Mouse (Mus musculus) heart, embryonic 10.5 days (tissue): ENCODE results near the gene 4931406P16Rik. TPM values are rescaled to one million over a fixed set of nuclear protein-coding genes. Genes with fewer than 3 reads are reported as not detected.

Experiments
- DNase-seq: peaks from one replicate; pipeline ENCODE4 v3.0.0-alpha.2; 2017; ENCODE audit warnings: low spot score
- H3K27ac ChIP-seq: fragments of 300-500 bp; sonication (generic); 2 replicates; pipeline ENCODE4 v1.5.1; 2016; ENCODE audit warnings: mild to moderate bottlenecking
- H3K27me3 ChIP-seq: fragments of 300-500 bp; sonication (generic); 2 replicates; pipeline ENCODE4 v1.6.1; 2016; ENCODE audit warnings: mild to moderate bottlenecking; ENCODE audit not compliant: poor library complexity, insufficient read depth, severe bottlenecking
- H3K36me3 ChIP-seq: fragments of 300-500 bp; sonication (generic); 2 replicates; pipeline ENCODE4 v1.6.1; 2016; ENCODE audit warnings: mild to moderate bottlenecking, moderate library complexity
- H3K4me1 ChIP-seq: fragments of 300-500 bp; sonication (generic); 2 replicates; pipeline ENCODE4 v1.6.1; 2016; ENCODE audit warnings: mild to moderate bottlenecking
- H3K4me3 ChIP-seq: fragments of 300-500 bp; sonication (generic); 2 replicates; pipeline ENCODE4 v1.5.1; 2016; ENCODE audit warnings: mild to moderate bottlenecking, moderate library complexity
- H3K9me3 ChIP-seq: fragments of 300-500 bp; sonication (generic); 2 replicates; pipeline ENCODE4 v1.6.1; 2016; ENCODE audit warnings: mild to moderate bottlenecking, moderate library complexity
- WGBS: fragments of 180-500 bp; shearing (Covaris S2); methylation state at CpG from one replicate; pipeline ENCODE4 v1.1.7; 2016; 5-methylcytosine and 5-hydroxymethylcytosine counted together
- polyA plus RNA-seq: library from polyadenylated mRNA; unstranded; fragments of >200 nt; fragmentation: Nextera tagmentation; extraction: Ambion mirVana; gene quantifications from 2 replicates; pipeline ENCODE4 v1.2.1, GENCODE M21; 2016

The 4931406P16Rik gene
- polyA plus RNA-seq, 1 experiment from 2014 or later, result 36.6 TPM

DNA sequence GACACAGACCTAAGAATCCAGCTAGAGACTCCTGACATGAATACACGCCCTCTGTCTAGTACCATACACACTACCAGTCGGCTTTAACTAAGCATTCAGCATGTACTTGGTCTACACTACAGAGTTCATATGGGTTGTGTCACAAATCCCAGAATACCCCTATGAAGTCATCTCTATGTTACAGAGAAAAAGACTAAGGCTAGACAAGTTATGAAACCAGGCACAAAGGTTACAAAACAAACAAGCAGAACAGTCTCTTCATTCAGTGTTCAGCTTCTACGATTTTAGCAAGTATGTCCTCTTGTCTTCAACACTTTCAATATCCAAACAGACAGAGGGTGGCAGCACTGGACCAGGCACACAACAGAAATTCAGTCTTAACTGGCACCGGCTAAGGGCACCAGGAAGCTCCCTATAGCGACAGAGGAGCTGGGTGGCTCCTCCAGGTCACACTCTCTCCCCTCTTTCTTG, 47.4 kb downstream of the 4931406P16Rik start:
- WGBS, result 53% methylated on average over 5 of the region's 5 CpGs
- Histone ChIP-seq H3K4me3 (no peak overlapping the region), H3K27ac (peak overlapping the region; percentile 65; the same call in 1 of the 2 replicates), H3K27me3 (no peaks in the 10 kb centered on the region), H3K9me3 (no peaks in the 10 kb centered on the region), H3K4me1 (peaks cover 34% of the 10 kb centered on the region), H3K36me3 (peaks cover 26% of the 10 kb centered on the region)
- no peak for DNase-seq

DNA sequence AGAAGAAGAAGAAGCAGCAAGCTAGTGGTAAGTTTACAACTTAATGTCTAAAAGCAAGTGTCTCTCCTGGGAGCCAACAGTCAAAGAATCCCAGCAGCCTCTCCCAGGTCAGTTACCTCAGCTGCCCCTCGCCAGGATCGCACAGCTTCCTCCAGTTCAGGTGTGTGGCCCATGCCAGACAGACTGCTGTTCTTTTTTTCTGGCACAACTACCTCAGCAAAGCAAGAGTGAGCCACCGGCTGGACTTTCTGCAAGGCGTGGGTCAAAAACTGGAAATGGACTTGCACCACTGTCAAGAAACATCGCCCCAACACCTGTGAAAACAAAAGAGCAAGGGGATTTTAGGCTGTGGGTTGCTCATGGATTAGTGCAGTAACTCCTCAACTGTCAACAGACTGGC, 49.9 kb downstream of the 4931406P16Rik start:
- Histone ChIP-seq H3K4me1 (peaks cover 19% of the 10 kb centered on the region), H3K27me3 (no peaks in the 10 kb centered on the region), H3K9me3 (no peaks in the 10 kb centered on the region), H3K36me3 (peaks cover 42% of the 10 kb centered on the region), H3K4me3 (no peak overlapping the region), H3K27ac (no peak overlapping the region)
- 95% methylated on average over 5 of the region's 5 CpGs for WGBS
- DNase-seq, result no peak

DNA sequence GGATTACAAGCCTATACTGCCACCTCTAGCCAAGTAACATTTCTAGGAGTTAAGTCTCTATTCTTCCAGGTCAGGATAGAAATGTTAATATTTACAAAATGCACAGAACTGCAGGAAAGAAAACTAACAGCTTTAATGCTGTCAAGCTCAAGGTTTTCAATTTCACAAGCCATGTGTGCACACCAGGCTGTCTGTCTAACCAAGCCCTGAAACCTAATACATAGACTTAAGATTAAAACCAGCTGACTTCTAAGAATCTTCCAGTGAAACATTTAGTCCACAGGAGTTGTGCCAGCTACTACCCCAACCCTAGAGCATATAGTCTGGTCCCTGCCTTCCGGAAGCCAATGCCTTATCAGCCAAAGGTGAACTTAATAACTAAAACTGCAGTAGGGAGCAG, 54.9 kb downstream of the 4931406P16Rik start:
- no peak for DNase-seq
- Histone ChIP-seq H3K27me3 (no peaks in the 10 kb centered on the region), H3K36me3 (peaks cover 82% of the 10 kb centered on the region), H3K4me3 (no peak overlapping the region), H3K4me1 (no peaks in the 10 kb centered on the region), H3K9me3 (no peaks in the 10 kb centered on the region), H3K27ac (no peak overlapping the region)
- 95% methylated on average over 1 of the region's 1 CpGs for WGBS

DNA sequence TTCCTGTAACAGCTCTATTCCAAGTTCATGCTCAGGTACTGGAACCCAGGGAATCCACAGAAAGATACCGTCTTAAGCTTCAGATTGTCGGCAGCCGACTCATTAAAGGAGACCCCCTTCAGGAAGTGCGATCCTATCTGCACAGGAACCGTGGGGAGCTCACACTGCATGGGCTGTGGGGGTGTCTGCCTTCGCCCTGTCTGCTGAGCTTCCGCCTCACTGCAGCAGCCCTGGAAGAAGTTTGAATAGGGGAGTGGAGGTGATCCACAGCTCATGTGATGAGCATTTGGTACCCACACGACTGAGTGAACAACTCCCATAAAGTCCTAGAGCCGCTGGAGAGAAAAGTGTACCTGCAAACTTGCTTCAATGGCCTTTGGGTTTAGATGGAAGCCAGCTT, 56.1 kb downstream of the 4931406P16Rik start:
- Histone ChIP-seq H3K4me1 (no peaks in the 10 kb centered on the region), H3K9me3 (no peaks in the 10 kb centered on the region), H3K36me3 (peaks cover 81% of the 10 kb centered on the region), H3K4me3 (no peak overlapping the region), H3K27ac (no peak overlapping the region), H3K27me3 (no peaks in the 10 kb centered on the region)
- WGBS, result 70% methylated on average over 9 of the region's 9 CpGs
- no peak for DNase-seq

DNA sequence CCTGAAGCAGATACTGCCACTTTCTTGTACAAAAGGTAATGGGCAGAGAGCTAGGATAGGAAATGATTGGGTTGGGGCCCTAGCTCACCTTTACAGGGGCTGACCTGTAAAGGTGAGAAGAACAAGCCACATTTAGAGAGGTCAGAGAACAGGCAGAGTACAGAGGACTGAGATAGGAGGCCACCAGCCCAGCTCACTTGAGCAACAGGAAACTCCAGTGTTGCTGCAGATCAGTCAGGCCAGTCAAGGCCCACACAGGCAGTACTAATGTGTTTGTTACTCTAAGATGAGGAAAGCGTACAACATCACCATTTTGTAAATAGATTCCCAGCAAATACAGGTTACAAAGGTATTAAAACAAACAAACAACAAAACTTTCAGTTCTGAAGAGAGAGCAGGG, 57.4 kb downstream of the 4931406P16Rik start:
- WGBS, result 92% methylated on average over 1 of the region's 1 CpGs
- H3K27ac ChIP-seq, result no peak overlapping the region

DNA sequence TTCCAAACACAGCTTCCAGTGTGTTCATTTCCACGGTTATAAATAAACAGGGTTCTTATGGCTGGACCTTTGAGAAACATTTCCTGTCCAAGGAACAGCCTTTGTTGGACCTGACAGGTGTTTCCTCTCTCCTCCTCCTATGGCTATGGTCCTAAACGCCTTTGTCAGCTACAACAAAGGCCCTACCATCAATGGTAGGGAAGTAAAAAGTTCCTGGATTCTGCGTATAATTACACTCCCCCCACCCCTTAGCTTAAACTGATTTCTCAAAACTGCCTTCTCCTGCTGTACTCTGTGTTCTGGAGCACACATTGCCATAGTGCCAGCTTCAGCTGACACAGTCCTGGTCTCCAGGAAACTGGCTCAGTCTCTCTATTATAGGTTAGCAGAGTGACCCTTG, 58.2 kb downstream of the 4931406P16Rik start:
- Histone ChIP-seq H3K27ac (no peak overlapping the region), H3K27me3 (no peaks in the 10 kb centered on the region), H3K36me3 (peaks cover 78% of the 10 kb centered on the region), H3K9me3 (no peaks in the 10 kb centered on the region), H3K4me1 (no peaks in the 10 kb centered on the region), H3K4me3 (no peak overlapping the region)
- no peak for DNase-seq
- WGBS, result 69% methylated on average over 3 of the region's 3 CpGs

More for the DNA sequence above, 57.4 kb downstream of the 4931406P16Rik start:
- no peak for DNase-seq
- Histone ChIP-seq H3K36me3 (peaks cover 76% of the 10 kb centered on the region), H3K4me3 (no peak overlapping the region), H3K27me3 (no peaks in the 10 kb centered on the region), H3K9me3 (no peaks in the 10 kb centered on the region), H3K4me1 (no peaks in the 10 kb centered on the region)

DNA sequence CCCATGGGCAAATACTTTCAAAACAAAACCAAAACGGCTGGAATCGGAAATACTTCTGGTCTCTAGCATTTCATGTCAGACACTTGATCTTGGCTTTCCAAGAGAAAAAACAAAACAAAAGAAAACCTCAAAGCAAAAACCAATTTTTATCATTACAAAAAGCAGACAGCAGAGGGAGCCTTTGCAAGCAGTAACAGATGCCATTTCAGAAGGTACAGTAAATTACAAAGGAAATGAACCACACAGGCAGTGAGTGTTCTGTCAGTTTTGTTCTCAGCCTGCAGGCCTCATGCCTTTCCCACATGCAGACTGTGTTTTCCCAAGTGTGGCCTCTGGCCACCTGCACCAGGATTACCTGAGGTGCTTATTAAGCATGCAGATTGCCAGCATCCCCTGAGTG, 61.3 kb downstream of the 4931406P16Rik start:
- no peak overlapping the region for H3K4me3 ChIP-seq
- 86% methylated on average over 2 of the region's 2 CpGs for WGBS
- no peak for DNase-seq
- H3K36me3 ChIP-seq, result peaks cover 79% of the 10 kb centered on the region
- no peaks in the 10 kb centered on the region for H3K9me3 ChIP-seq
- no peaks in the 10 kb centered on the region for H3K27me3 ChIP-seq
- no peaks in the 10 kb centered on the region for H3K4me1 ChIP-seq
- H3K27ac ChIP-seq, result no peak overlapping the region

DNA sequence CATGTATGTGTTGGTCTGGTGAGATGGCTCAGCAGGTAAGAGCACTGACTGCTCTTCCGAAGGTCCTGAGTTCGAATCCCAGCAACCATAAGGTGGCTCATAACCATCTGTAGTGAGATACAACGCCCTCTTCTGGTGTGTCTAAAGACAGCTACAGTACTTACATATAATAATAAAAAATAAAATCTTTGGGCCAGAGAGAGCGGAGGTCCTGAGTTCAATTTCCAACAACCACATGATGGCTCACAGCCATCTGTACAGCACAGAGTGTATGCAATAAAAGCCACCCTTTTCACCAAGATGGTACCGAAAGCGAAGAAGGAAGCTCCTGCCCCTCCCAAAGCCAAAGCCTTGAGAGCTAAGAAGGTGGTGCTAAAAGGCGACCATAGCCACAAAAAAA, 62.6 kb downstream of the 4931406P16Rik start, which contains the start of gene Gm6096:
Gene Gm6096 (plus strand): TSS at position 301 of the 400 bp plus-strand sequence.
- no peak for DNase-seq
- no peaks in the 10 kb centered on the region for H3K9me3 ChIP-seq
- H3K27me3 ChIP-seq, result no peaks in the 10 kb centered on the region
- 94% methylated on average over 7 of the region's 7 CpGs for WGBS
- no peak within 1 kb of the TSS for H3K4me3 ChIP-seq
- no peak within 1 kb of the TSS for H3K27ac ChIP-seq
- H3K36me3 ChIP-seq, result peaks cover 78% of the 10 kb centered on the region
- H3K4me1 ChIP-seq, result no peaks in the 10 kb centered on the region

DNA sequence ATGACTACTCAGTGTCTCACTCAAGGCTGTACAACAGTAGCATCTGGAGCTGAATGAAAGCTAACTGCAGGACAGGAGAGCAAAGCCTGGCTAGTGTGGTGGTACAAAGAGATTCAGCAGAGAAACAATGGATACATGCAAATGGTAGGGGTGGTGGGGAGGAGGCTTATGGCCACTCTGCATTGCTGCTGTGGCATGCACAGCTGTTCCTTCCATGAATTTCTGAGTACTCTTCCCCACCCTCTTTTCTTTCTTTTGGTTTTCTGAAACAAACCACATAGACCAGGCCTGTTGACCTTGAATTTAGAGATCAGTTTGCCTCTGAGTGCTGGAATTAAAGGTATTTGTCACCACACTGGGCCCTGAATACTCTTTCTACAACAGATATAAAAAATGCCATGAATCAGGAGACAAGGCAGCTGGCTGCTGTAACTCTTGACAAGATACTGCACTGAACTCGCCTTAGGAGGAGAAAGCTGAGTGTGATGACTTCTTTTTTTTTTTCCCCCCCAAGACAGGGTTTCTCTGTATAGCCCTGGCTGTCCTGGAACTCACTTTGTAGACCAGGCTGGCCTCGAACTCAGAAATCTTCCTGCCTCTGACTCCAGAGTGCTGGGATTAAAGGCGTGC, 66.4 kb downstream of the 4931406P16Rik start:
- WGBS, result 87% methylated on average over 3 of the region's 3 CpGs
- Histone ChIP-seq H3K4me3 (no peak overlapping the region), H3K36me3 (peaks cover 78% of the 10 kb centered on the region), H3K27ac (no peak overlapping the region), H3K4me1 (no peaks in the 10 kb centered on the region), H3K27me3 (no peaks in the 10 kb centered on the region), H3K9me3 (no peaks in the 10 kb centered on the region)
- no peak for DNase-seq

DNA sequence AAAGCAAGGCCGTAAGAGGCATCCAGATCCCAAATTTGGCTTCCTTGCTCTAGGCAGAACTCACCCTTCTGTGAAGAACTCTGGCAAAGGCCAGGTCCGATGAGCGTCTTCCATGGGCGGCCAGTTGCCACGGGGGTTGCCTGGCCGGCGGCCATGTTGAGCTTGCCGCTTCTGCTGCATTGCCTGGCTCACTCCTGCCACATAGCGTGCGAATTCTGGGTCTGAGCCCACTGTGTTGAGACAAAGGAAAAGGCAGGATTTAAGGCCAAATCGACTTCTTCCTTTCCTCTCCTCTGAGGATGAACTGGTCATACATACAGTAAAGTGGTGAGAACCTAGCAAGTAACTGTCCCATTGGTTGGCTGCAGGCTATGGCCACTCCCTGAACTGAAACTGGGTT, 71.2 kb downstream of the 4931406P16Rik start:
- DNase-seq, result no peak
- Histone ChIP-seq H3K27me3 (no peaks in the 10 kb centered on the region), H3K27ac (no peak overlapping the region), H3K4me3 (no peak overlapping the region), H3K36me3 (peaks cover 82% of the 10 kb centered on the region), H3K9me3 (no peaks in the 10 kb centered on the region), H3K4me1 (no peaks in the 10 kb centered on the region)
- 92% methylated on average over 11 of the region's 11 CpGs for WGBS

DNA sequence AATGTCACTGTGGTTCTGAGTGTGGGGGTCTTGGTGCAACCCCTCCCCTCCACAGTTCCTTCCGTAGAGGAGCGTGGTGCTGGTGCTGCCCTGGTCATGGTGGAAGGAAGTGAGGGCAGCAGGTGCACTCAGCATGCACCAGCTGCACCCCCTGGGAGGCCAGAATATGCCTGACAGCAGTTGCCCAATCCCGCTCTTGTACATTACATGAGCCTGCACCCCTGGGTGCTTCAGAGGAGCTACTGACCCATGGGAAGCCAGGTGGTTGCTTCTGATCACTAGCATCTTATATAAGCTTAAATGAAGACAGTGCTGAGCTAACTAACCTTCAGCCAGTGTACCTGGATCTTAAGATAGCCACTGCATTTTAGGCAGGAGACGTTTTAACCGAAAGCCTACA, 75.3 kb downstream of the 4931406P16Rik start:
- no peak for DNase-seq
- no peak overlapping the region for H3K4me3 ChIP-seq
- no peak overlapping the region for H3K27ac ChIP-seq
- WGBS, result 94% methylated on average over 5 of the region's 5 CpGs
- peaks cover 63% of the 10 kb centered on the region for H3K36me3 ChIP-seq
- H3K9me3 ChIP-seq, result no peaks in the 10 kb centered on the region
- peaks cover 13% of the 10 kb centered on the region for H3K4me1 ChIP-seq
- no peaks in the 10 kb centered on the region for H3K27me3 ChIP-seq

DNA sequence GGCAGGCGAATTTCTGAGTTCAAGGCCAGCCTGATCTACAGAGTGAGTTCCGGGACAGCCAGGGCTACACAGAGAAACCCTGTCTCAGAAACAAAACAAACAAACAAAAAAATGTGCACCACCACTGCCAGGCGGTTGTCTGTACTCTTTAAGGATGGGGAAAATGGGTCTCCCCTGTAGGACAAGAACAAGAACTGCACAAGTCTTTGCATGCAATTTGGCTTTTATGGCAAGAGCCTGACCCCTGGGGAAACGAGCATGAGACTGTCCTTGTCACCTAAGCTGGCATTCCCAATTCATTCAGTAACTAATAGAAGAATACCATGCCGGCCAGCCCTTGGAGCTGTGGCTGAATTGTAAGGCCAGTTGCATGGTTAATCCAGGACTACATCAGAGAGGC, 77.7 kb downstream of the 4931406P16Rik start:
- Histone ChIP-seq H3K36me3 (peaks cover 44% of the 10 kb centered on the region), H3K27ac (no peak overlapping the region), H3K9me3 (no peaks in the 10 kb centered on the region), H3K4me1 (peaks cover 20% of the 10 kb centered on the region), H3K4me3 (no peak overlapping the region), H3K27me3 (no peaks in the 10 kb centered on the region)
- no peak for DNase-seq
- 88% methylated on average over 5 of the region's 5 CpGs for WGBS

DNA sequence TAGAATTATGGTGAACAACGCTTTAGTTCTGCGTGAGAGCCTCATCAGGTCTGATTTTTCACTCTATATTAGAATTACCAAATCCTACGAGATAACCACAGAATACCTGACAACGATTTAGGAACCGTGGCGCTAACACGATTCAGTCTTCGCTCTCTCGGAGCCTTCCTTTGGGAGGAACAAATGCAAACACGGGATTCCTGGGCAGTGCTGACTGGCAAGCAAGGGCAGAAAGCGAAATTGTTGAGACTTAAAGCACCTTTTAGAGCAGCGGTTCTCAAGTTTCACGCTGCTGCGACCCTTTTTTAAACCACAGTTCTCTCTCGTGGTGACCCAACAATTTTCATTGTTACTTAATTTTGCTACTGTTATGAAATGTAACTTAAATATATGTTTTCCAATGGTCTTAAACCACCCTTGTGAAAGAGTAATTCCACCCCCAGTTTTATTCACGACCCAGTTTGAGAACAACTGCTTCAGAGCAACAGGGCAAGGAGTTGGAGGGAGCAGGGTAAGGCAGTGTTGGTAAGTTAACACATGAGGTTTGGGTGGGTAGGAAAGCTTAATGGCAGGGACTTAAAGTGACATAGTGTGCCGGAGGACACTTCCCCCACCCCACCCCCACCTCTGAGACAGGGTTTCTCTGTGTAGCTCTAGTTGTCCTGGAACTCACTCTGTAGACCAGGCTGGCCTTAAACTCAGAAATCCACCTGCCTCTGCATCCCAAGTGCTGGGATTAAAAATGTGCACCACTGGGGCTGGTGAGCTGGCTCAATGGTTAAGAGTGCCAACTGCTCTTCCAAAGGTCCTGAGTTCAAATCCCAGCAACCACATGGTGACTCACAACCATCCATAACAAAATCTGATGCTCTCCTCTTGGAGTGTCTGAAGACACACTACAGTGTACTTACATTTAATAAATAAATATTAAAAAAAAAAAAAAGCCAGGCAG, 78.5 kb downstream of the 4931406P16Rik start:
- no peak for DNase-seq
- no peaks in the 10 kb centered on the region for H3K9me3 ChIP-seq
- WGBS, result 3% methylated on average over 17 of the region's 17 CpGs
- H3K36me3 ChIP-seq, result peaks cover 38% of the 10 kb centered on the region
- H3K4me1 ChIP-seq, result peaks cover 25% of the 10 kb centered on the region
- H3K27ac ChIP-seq, result peak overlapping the region; percentile 96
- H3K27me3 ChIP-seq, result no peaks in the 10 kb centered on the region
- H3K4me3 ChIP-seq, result peak overlapping the region; percentile 64
